Mouse (Mus musculus) gastrocnemius, postnatal 36 days (tissue): ENCODE measurements around the gene P2rx1. TPM values are rescaled to one million over a fixed set of nuclear protein-coding genes. Genes with fewer than 3 reads are reported as not detected.

ENCODE experiments used
- DNase-seq, 2 experiments: peaks; one replicate each; pipeline ENCODE4 v3.0.0; 2022
- intact Hi-C: fragments of 180-260 bp; cut with DNase I; formaldehyde crosslinking; loops from one replicate; pipeline ENCODE4 v1.15.1; 2025
- total RNA-seq, 2 experiments: library from RNA; stranded (reverse); gene quantifications; 2 replicates each; pipeline ENCODE4 v1.2.3; 2021

The P2rx1 gene
- total RNA-seq, 2 experiments from 2014 or later, result 0.20 to 0.32 TPM

DNA sequence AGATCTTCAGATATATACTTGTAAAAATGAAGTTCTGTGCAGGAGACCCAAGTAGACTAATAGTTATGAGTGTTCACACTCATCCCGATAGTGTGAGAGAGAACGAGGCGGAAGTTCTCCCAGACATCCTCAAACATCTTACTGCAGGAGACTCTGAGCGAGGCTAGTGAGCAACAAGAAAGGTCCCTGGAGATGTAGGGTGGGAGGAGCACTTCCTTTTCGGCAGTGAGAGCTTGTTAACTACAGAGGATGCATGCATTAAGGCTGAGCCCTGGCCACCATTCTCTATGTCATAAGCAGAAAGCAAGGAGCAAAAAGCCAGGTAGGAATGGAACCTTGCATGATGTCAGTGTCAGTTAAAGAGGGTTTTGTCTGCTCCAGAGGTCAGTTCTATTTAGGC lies 11.7 kb upstream of the P2rx1 start:
- intact Hi-C loops, result no loop called here
- DNase-seq, result no peak

DNA sequence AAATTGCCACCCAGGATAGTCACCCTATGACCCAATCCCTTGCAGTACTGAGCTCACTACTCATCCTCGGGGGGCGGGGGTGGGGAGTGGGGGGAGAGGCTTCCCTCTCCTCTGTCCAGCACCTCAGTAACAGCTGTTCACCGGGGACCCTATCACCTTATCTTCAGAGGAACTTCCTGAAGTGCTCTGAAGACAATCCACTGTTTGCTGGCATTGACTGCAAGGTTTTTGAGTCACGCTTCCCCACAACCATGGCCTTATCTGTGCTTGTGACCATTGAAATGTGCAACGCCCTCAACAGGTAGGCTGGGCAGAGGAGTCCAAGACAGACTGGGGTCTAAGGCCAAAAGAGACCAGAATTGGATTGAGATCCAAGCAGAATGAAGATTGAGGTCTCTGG lies 11.1 kb upstream of the P2rx1 start:
- intact Hi-C loops, result no loop called here
- DNase-seq, result no peak

DNA sequence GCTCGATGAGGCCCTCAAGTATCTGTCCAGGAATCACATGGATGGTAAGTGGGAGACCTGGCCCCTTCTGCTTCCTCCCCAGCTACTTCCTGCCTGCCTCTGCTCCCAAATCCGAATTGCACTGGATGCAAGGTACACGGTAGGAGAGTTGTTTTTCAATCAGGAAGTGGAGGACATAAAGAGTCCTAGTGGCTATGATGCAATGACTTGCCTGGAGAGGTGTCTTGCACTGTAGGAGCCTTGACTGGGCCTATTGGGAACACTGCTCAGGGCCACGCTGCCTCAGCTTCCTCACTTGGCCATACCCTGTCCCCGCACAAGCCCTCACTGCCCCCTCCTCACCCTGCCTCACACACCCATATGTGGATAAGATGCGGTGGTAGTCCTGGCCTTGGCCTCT lies 9.9 kb upstream of the P2rx1 start:
- intact Hi-C loops, result no loop called here
- DNase-seq, result no peak

DNA sequence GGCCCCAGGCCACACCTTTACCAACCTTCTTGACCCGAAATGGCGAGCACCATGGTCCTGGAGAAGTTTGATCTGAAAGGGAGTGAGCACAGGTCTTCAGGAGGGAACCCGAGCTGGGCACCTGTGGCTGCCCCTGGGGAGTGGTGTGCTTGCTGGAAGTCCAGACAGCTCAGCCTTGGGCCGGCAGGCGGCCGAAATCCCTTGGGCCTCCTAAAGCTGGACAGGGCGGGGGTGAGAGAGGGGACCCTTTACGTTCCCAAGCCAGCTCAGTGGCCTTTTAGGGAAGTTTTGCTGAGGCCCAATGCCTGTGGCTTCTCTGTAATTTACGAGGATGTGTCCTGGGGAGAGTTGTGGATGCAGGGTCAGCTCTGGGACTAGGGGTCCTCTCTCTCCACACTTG lies 8.2 kb upstream of the P2rx1 start:
- DNase-seq, result no peak
- intact Hi-C loops, result no loop called here

DNA sequence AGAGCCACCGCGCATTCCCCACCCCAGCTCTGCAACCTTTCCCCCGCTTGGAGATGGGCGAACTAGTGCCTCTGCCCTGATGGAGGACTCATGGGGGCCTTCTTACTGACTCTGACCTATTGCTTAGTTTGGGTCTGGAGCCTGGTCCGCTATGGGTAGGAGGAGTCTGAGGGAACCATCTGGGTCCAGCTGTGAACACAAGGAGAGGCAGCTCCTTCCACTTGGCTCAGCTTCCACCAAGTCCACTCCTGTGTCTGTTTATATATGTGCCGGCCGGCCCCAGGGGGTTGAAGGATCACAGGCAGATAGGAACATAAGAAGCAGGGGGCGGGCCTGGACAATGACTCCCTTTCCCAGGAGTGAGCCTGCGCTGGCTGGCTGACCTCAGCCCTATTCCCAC lies 6.9 kb upstream of the P2rx1 start:
- no peak for DNase-seq
- intact Hi-C loops, result no loop called here

DNA sequence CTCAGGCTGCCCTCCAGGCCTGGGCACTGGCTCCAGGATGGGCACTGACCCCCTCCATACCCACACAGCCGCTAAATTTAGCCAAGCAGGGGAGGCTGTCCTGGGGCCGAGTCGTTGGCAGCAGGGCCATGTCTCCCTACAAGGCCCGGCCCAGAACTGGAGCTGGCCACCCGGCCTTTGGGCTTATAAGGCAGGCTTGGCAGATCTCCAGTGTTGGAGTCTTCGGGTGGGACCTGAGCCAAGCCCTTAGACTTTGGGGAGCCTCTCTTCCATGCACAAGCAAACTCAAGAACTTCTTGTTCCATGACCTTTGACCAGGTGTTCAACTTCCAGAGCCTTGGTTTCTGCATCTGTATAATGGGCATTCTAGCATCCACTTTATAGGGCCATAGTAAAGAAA lies 2.6 kb upstream of the P2rx1 start:
- intact Hi-C loops, result no loop called here
- no peak for DNase-seq

DNA sequence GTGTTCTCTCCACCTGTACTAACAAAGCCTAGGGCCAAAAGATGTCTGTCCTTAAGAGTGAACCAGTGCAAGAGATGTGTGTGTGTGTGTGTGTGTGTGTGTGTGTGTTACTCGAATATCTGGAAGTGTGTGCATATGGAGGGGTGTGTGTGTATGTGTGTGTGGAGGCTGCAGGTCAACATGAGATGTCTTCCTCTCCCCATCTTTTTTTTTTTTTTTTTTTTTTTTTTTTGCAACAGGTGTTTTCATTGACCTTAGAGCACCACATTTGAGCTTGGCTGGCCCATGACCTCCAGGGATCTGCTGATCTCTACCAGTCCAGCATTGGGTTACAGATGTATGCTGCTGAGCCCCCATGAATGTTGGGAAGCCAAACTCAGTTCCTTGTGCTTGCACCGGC lies 2.1 kb upstream of the P2rx1 start:
- DNase-seq, result no peak
- intact Hi-C loops, result no loop called here

DNA sequence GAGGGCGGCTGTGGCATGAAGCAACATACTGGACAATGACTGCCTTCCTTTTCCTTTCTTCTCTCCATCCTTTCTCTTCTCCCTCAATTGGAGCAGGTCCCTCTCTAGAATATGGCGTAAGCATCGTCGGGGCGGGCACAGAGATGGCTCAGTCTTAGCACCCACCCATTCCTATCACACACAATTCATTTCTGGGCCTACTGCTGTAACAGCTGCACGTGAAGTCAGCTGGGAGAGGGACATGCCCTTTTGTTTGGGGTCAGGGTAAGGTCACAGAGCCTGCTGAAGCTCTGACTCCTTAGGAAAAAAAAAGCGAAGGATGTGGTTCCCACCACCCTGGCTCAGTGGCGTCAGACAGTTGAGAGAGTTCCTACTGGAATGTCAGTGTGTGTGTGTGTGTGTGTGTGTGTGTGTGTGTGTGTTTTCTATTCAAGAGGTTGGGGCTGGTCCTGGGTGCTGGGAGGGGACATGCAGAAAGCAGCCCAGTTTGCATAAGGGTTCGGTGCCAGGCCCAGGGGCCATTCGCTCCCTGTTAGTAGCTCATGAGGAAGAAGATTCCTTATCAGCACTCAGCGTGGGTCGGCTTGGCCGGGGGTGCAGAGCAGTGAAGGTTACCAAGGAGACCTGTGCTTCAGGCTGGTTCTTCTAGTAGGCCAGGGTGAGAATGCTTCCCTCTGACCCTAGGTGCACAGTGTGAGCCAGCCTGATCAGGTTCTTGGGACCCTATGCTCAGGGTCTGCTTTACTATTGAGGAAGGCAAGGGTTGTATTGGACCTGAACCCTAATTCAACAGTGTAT lies 1.2 kb upstream of the P2rx1 start:
- DNase-seq, result no peak
- intact Hi-C loops, result no loop called here

DNA sequence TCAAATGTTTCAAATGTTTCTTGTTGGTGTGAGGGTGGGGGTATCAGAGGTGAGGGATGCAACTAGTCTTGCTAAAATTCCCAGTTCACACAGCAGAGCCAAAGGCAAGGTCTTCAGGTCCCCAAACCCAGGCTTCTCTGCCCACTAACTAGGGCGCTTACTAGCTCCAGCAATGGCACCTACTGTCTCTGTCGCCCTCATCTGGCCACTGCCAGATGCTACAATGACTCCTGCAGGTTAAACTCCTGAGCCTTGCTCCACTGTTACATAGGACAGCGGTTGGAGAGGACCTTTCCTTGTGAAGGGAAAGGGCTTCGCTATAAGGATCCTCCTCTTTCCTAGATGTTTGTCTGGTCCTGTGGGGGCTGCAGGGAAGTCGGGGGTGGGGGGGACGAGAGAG lies 2.1 kb downstream of the P2rx1 start:
- DNase-seq, result peak in 1 of 2 experiments; percentile 52
- intact Hi-C loops, result loop anchor here (1.0 to 10.0 kb wide), 2 partner anchors 75 to 104 kb away; no protein-coding TSS in a partner anchor

DNA sequence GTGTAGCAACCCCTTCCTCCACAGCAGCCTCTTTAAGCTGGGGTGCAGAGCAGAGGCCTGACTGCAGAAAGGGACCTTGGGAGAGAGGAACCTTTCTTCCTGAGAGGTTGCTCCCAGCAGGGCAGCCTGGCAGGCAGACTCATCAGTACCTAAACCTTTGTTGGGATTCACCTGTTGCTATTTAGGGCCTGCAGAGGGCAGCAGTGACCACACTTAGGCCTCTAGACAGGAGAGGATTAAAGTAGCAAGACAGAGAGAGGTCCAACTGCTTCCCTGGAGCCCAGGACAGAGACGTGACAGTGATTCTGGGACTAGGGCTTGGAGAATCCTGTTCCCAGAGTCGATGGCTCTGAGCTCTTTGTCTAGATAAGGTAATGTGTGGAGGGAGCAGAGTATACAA lies 7.5 kb downstream of the P2rx1 start:
- intact Hi-C loops, result loop anchor here (1.0 to 10.0 kb wide), 3 partner anchors 33 to 98 kb away; no protein-coding TSS in a partner anchor
- peak in 1 of 2 experiments; percentile 47 for DNase-seq

DNA sequence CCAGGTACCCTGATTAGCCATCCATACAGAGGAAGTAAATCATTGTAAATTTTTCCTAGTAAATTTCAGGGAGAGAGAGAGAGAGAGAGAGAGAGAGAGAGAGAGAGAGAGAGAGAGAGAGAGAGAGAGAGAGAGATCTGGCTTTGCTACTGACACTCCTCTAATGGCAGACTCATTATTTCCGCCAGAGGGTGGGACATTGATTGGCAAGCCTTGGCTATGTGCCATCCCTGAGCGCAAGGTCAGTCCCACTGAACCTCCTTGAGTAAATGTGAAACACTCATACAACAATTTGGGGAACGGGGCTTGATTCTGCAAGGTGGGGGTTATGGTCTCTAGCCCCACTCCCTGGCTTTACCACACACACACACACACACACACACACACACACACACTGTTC lies 8.2 kb downstream of the P2rx1 start:
- intact Hi-C loops, result loop anchor here (2.0 to 10.0 kb wide), 2 partner anchors 42 to 98 kb away; no protein-coding TSS in a partner anchor
- DNase-seq, result no peak

DNA sequence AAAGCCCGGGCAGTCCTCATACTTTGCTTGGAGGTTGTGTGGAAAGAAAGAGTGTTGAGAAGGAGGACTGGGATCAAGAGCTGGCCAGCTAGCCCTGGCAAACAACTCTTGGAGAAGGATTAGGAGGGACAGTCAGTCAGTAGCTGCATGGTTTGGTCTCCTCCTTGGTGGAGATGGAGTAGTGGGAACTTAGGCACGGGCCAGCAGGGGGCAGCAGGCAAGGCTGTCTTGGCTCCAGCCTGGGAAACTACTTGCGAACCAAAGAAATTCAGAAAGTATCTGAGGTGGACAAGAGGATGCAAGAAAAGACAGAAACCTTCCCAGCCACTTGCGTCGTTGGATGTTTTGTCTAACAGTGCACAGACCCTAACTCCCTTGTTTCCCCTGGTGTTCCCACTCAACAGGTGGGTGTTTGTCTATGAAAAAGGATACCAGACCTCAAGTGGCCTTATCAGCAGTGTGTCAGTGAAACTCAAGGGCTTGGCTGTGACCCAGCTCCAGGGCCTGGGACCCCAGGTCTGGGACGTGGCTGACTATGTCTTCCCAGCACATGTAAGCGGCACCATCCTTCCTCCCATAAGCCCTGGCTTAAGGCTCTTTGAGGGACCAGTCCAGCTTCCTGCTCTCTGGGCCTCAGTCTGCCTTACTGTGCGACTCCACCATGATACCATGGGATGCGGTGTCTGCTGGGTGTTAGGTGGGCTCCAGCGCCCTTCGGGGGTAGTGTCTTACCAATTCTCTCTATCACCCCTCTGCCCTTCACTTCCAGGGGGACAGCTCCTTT lies 9.0 kb downstream of the P2rx1 start:
- intact Hi-C loops, result loop anchor here (2.0 to 10.0 kb wide), 2 partner anchors 41 to 97 kb away; no protein-coding TSS in a partner anchor
- no peak for DNase-seq

DNA sequence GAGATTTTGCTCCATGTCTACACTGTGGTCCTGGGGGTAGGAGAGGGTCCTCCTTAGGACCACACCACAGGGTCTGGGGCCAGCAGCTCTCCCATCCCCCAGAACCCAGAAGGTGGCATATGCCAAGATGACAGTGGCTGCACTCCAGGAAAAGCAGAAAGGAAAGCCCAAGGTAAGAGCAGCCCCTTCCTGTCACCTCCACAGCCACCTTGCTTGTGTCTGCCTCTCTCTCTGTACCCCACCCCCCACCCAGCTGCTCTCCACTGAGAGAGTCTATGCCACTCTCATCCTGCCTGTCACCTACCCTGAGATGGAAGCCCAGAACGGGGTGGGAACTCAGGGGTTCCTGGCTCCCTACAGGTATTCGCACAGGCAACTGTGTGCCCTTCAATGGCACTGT lies 9.9 kb downstream of the P2rx1 start:
- no peak for DNase-seq
- intact Hi-C loops, result loop anchor here (10.0 kb wide), 1 partner anchor 96 kb away; no protein-coding TSS in a partner anchor

DNA sequence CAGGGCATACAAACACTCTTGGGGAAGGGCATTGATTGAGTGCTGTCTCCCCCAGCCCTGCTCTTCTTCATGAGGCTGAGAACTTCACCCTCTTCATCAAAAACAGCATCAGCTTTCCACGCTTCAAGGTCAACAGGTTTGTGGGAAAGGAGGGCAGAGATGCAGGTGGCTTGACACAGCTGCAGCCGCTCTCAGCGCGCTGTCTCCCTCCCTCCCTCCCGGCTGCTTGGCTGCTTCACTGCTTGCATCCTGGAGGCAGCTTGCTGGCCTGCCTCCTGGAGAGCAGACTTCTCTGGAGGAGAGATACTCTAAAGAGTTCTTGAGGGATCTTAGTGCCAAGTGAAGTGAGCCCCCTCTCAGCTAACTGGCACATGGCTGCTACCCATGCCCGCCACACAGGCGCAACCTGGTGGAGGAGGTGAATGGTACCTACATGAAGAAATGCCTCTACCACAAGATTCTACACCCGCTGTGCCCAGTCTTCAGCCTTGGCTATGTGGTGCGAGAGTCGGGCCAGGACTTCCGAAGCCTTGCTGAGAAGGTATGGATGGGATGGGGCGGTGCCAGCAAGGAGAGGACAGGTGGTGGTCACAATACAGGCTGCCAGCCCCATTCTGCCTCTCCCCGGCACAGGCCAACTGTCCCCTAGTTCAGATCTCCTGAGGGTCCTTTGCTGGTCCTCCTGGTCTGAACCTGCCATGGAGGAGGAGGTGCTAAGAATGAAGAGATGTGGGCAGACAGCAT lies 10.8 kb downstream of the P2rx1 start:
- DNase-seq, result no peak
- intact Hi-C loops, result loop anchor here (10.0 kb wide), 1 partner anchor 95 kb away; no protein-coding TSS in a partner anchor

DNA sequence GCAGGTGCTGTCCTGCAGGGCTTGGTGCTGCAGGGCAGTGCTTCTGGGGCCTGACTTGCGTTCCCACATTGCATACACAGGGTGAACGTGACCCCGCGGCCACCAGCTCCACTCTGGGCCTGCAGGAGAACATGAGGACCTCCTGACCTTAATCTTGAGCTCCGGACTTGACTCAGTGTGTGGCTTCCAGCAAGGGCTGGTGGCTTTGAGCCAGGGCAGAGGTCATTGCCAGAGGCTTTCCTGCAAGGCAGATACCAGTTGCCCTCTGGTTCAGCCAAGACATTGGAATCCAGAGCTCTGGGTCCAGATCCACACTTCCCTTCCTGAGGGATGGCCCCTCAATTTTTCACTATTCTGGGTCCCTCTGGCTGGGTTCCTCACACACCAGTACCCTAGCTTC lies 15.1 kb downstream of the P2rx1 start:
- intact Hi-C loops, result no loop called here

DNA sequence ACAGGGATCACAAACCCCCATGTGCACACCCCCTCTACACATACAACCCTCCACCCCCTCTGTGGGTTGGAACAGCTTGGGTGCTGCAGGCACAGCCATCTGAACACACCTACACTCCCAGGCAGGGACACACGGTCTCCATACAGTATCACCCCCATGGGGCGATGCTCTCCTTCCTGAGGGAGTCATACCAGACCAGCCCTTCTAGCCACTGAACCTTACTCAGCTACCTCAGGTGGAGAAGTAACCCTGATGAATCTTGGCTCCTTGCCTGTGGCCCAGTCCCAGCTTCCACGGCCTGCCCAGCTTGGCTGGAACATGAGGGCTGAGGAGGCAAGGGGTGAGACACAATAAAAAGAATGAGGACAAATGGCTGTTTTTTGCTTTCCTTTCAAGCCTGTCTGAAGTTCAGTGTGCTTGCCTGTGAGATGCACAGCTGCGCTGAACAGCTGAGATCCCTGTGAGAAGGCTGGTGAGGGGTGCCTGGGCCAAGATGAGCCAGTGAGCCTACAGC lies 16.0 kb downstream of the P2rx1 start:
- intact Hi-C loops, result no loop called here
- DNase-seq, result no peak

More for the DNA sequence above, 15.1 kb downstream of the P2rx1 start:
- DNase-seq, result no peak

DNA sequence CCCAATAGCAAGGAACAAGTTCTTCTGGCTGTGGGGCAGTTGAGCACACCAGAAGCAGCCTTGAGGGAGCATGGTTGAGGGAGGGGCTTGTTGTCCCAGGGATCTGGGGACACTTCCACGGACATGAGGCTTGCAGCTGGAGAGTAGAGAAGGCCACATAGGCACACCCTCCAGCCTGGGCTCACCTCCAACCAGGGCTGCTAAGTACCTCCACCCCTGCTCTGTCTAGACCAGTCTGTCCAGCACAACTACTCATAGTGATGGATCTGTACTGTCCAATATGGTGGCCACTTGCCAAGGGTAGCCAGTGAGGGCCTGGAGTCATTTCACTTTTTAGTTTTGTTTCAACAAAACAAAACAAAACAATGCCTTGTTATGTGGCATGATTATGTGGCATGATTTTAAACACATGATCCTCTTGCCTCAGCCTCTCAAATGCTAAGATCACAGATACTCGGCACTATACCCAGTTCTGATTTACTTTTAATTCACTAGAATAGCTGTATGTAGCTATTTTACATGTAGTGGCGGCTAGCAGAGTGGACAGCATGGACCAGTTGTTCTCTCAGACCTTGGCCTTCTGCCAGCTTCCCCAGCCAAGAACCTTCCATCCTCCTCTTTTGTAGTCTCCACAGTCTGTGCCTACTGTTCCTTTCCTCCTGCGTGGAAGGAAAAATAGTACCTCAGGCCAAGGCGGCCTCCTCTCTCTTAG lies 16.6 kb downstream of the P2rx1 start:
- peak; percentile 60 to 69 for DNase-seq
- intact Hi-C loops, result no loop called here

DNA sequence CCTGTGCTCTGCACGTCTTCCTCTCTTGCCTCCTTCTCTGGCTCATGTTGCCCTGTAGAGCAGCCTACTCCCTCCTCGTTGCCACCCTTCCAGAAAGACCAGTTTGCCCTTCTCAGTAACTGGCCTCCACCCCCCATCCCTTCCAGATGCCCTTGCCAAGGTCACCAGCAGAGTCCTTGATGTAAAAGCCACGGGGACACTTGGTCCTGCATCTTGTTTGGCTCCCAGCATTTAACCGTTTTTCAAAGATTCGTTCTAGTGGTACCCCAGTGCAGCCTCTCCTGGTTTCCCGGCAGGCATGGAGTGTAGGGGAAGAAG lies 17.2 kb downstream of the P2rx1 start:
- DNase-seq, result no peak
- intact Hi-C loops, result no loop called here

DNA sequence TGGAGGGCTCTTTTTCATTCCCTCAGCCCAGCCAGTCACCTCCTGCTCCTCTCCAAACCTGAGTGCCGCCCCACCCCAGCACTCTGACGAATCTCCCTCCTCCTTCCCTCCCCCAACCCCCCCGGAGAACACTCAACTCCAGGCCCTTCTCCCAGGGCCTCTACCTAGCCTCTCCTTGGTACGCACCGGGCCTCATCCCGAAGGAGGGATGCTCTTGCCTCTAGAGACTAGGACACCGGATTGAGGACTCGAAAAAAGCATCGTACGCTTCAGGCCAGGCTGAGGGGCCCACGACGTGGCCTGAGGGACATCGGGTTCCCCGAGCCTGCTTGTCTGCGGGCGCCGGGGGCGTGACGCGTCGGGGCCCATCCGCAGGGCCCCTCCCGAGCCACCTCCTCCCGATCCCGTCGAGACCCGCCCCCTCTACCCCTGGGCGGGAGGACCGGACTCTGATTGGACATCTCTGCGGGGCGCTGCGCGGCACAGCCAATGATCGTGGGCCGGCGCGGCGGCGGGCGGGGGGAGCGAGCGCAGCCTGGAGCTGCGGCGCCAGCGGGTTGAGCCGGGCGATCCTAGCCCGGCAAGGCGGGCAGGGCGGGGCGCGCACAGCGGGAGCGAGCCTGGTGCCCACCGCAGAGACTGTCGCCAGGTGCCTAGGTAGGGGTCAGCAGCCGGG lies 19.7 kb downstream of the P2rx1 start, which contains the start of gene Camkk1:
Gene Camkk1 (plus strand): TSS at position 538 of the 676 bp plus-strand sequence.
- intact Hi-C loops, result no loop called here
- DNase-seq, result peak; percentile 84 to 92
